Mouse (Mus musculus): ENCODE measurements around the gene Olfr1222.
"Not testable (repeated sequence)": the region's sequence is repeated elsewhere in the genome, so short reads cannot be mapped to it uniquely, and the experiment has no call there.

- TF ChIP-seq GATA1, TAL1 (IDR thresholded peaks at IDR 0.05; ENCODE audit: low read length): not testable (repeated sequence)
Observed at GRCm38 (mm10) chr2:89163991-89164390, 31.1 kb upstream of the Olfr1222 start, which contains the start of gene Olfr1224-ps1.
